Mouse (Mus musculus) ovary, postnatal 14 days (tissue): ENCODE results near the gene Tbxa2r.

Experiments
- DNase-seq: peaks from one replicate; pipeline ENCODE4 v3.0.0; 2022; ENCODE audit warnings: low spot score

Gene Tbxa2r

DNA sequence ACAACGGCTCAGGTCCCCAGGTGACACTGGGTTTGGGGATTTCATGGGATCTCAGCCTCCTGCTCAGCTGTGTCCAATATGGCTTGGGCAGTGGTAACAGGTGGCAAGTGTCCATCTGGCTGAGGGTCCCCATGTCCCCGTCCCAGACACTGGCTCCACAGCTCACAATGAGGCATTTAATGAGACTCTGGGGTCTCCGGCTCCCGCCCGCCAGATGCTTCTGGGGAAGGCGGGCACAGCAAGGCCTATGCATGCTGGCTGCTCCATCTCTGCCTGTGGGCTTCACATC lies 38.6 kb downstream of the Tbxa2r start:
- no peak for DNase-seq

DNA sequence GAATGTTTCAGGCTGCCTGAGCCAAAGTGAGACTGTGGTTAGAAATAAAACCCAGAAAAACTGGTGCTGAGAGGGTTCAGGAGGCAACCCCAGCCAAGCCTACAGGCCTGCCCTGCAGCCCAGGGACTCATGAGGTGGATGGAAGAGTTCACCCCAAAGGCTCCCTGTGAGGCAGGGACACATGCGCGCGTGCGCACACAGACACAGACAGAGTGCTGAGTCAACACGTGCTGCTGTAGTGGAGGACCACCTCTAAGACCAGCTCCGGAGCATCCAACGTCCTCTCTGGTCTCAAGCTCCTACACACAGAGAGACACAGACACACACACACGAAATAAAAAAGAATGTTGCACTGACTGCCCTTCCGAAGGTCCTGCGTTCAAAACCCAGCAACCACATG lies 46.8 kb downstream of the Tbxa2r start:
- no peak for DNase-seq

GRCm38 (mm10) chr10:81376561-81377361 lies 48.2 kb downstream of the Tbxa2r start:
- DNase-seq, result no peak

DNA sequence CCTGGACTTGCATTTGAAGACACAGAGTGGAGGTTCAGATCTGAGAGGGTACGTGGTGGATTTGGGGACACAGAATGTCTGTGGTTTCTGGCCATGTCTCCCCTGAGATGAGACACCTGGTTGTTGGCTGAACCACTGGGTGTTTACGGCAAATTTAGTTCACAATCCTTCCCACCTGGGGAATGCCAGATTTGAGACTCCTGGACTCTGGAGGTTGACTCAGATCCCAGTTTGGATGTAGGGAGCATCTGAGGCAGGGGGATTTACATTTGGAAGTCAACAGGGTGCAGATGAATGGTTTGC lies 48.8 kb downstream of the Tbxa2r start:
- no peak for DNase-seq

DNA sequence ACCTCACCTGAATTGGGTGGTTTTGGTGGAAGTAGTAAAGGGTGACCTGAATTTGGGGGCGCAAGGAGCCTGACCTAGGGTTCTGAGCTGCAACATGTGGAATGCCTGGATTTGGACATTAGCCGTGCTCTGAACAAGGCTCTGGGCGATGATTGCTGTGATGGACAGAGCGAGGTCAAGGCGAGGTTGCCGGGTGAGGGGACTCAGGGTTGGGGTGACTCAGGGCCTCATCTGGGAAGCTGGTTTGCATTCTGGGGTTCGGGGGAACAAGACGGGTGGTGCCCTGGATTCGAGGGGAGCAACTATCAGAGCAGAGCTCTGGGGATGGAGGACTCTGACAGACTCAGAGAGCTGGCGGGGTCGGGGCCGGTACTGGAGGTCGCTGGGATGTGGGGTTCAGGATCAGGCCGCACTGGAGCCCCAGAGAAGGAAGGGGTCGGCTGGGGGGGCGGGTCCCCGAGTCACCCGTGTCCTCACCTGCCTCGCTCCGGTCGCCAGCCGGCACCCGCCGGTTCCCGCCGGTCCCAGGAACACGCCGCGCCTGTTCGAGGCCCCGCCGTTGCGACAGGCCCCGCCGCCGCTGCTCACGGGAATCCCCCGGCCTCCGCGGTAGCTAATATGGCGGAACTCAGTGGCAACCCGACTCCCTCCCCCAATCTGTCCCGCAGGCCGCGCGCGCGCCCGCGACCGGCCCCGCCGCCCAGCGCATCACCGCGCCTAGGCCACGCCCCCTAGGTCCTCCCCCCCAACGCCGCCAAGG lies 49.4 kb downstream of the Tbxa2r start, which contains the start of gene Fzr1:
Fzr1 (minus strand) TSS at position 724 of the 760 bp plus-strand sequence.
- DNase-seq, result no peak

- DNase-seq, result peak; percentile 100
Observed at GRCm38 (mm10) chr10:81378553-81379182, 50.1 kb downstream of the Tbxa2r start.

DNA sequence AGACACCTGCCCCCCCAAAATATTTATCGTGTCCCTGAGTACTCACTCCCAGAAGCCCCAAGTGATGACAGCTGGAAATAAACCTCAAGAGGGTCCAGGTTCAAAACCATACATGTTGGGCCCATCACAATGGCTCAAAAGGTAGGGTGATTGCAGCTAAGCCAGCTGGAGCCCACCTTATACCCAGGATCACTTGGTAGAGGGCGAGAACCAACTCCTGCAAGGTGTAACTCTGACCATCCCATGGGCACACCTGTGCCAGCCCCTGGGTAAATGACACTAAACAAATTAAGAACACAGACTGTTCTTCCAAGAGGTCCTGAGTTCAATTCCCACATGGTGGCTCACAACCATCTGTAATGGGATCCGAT lies 50.6 kb downstream of the Tbxa2r start:
- no peak for DNase-seq

DNA sequence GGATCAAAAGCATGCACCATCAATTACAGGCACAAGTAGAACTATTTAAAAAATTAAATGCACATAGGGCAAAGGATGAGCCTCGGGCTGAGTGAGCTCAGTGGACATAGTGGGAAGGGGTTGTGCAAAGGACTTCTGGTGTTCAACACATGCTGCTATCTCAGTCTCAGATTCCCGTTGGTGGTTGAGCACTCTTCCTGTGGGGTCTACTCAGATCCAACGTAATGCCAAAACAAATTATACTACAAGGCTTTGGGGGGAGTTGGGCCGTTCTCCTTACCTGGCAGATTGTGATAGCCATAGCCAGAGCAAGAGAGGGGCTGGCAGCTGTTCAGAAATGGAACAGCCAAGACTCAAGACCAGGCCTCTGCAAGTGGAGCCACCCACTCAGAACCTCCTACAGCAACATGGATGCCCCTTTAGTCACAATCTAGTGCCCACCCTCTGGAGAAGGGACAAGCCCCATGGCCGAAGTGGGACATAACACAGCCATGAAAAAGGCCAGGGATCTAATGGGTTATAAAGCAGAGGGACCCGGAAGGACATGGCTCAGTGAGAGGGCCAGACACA lies 51.4 kb downstream of the Tbxa2r start:
- no peak for DNase-seq

GRCm38 (mm10) chr10:81382039-81382438 lies 53.5 kb downstream of the Tbxa2r start:
- no peak for DNase-seq

DNA sequence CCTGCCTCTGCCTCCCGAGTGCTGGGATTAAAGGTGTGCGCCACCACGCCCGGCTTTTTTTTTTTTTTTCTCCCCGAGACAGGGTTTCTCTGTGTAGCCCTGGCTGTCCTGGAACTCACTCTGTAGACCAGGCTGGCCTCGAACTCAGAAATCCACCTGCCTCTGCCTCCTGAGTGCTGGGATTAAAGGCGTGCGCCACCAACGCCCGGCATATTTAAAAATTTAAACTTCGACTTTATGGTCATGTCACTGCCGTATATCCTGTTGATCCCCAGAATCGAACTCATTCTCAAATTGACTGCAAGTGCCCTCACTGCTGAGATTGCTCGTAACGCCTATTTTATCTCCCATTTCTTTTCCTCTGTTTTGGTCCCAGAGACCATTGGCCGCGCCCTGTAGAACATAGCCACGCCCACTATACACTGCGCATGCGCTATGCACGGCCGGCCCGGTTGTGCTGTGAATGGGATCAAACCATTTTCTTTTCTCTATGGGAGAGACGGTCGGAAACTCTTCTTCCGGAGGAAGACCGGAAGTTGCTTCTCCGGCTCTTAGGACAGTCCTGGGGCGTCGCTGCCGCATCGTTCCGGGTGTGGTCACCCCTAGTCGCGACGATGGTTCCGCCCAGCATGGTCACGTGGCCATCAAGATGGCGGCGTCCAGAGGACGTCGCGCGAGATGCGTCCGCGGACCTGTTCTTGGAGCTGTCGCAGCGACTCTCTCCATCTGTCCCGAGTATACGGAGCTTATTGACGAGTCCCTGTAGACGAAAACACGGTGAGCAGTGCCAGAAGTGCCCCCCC lies 55.5 kb downstream of the Tbxa2r start, which contains the start of the genes Dohh and Gm48551:
Dohh (plus strand) TSS at position 627 of the 803 bp plus-strand sequence.
Gm48551 (plus strand) TSS at position 665 of the 803 bp plus-strand sequence.
- peak; percentile 99 for DNase-seq

DNA sequence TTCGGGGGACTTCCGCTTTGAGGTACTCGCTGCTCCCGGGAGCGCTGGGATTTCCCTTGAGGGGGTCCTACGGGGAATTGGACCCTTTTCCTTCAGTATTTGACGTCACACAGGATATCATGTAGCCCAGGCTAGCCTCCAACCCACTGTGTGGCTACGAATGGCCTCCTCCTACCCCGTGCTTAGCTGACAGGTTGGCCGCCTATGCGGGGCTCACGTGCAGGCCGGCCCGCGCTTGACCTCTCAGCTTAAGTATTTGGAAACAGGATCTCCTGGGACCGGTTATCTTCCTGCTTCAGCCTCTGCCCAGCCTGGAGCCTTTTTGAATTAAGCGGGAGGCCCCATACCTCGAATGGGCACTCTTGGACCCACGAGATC lies 56.1 kb downstream of the Tbxa2r start:
- no peak for DNase-seq
